Mouse (Mus musculus) CH12F3 (cell line): ENCODE results near the gene Lims1.

Experiments
- in situ Hi-C: fragments of 300-500 bp; cut with MboI; formaldehyde crosslinking; loops from 2 replicates; pipeline ENCODE4 v1.14.3; 2020; ENCODE audit warnings: low sequenced_read_pairs

The Lims1 gene

GRCm38 (mm10) chr10:58418290-58418971 is 95.2 kb downstream of the Lims1 start:
- in situ Hi-C loops, result no loop called here

DNA sequence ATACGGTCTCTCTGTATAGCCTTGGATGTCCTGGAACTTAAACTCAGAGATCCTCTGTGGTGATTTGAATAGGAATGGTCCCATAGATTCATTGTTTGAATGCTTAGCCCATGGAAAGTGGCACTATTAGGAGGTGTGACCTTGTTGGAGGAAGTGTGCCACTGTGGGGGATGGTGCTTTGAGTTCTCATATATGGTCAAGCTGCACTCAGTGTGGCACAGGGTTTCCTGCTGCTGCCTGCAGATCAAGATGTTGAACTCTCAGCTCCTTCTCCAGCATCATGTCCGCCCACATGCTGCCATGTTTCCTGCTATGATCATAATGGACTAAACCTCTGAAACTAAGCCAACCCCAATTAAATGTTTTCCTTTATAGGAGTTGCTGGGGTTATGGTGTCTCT is 104.7 kb downstream of the Lims1 start:
- in situ Hi-C loops, result no loop called here

GRCm38 (mm10) chr10:58445850-58446249 is 122.6 kb downstream of the Lims1 start:
- in situ Hi-C loops, result no loop called here

GRCm38 (mm10) chr10:58446384-58447279 is 123.4 kb downstream of the Lims1 start, which contains the start of gene Ranbp2:
Gene Ranbp2 (plus strand): TSS chr10:58446920.
- in situ Hi-C loops, result no loop called here

DNA sequence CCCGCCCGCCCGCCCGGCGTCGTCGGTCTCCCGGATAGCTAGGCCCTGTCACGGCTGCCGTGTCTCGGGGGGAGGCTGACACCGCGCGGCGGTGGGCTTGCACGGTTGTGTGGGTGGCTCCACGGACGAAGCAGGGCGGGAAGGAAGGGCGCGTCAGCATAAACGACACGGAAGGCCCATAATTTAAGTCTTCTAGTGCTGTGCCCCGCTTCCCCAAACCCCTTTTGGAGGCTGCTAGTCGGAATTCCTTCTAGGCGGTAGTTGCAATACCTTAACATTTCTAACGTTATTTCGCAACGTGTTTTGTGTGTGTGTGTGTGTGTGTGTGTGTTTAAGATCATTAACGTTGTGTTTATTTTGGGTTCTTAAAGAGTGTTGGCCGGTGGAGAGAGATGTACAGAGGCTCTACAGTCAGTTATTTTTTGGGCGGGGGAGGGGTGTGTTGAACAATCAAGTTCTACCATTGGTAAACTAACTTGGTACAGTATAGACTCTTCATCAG is 124.1 kb downstream of the Lims1 start:
- in situ Hi-C loops, result no loop called here

DNA sequence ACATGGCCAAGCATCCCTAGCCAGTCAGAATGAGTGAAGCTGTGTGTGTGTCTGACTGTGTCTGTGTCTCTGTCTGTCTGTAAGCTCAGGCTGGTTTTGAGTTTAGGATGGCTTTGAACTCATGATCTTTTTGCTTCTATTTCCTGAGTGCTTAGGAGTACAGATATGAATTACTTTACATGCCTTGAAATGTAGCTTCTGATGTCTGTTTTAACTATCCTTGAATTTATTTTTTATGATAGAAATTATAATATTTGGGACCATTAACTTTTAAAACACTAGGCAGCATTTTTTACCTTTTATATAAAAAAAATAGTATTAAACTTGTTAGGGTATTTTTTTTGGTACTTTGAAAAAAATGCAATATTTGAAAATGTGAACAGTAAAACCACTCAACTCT is 128.3 kb downstream of the Lims1 start:
- in situ Hi-C loops, result no loop called here

DNA sequence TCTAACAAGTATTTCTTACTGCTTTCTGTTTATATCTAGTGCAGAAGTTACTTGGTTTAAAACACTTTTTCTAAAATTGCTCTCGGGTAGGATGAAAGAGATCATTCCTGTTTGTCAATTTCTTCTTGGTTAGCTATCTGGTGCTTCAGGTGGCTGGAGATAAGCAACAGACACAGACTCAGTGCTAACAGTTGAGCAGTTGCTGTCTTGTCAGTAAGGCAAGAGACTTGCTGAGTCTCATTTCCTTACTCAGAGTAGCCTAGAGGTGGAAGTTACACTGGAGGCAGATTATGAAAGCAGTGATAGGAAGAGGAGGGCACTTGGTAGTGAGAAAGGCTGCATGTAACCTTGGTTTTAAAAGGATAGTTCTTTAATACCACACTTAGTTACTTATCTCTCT is 128.9 kb downstream of the Lims1 start:
- in situ Hi-C loops, result no loop called here

DNA sequence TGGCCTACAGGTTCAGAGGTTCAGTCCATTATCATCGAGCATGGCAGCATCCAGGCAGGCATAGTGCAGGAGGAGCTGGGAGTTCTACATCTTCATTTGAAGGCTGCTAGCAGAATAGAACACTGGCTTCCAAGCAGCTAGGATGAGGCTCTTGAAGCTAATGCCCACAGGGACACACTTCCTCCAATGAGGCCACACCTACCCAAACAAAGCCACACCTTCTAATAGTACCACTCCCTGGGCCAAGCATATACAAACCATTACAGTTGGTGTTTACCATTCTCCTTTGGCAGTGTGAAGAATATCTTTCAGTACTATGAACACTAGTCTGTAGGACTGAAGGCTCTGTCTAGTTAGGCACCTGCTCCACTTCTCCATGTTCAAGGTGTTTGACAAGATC is 136.6 kb downstream of the Lims1 start:
- in situ Hi-C loops, result no loop called here
